Comparison of ENCODE assay signal across 35 mouse cellular contexts in the genomic region with DNA sequence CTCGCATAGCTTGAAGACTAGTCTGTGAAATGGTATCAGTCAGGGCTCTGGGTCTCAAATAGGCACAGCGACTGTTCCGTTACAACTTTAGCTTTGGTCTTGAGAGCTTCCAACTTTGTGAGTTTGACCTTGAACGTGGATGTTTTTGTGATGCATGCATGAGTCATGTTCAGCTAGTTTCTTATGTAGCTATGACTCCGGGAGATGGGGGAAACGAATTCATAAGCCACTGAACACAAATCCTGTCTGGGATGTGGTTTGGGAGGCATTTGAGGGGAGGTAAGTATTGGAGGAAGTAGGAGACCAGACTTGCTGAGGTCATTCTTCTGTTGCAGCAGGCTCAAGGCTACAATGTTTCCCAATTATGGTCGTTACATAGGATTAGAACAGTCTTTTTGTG. TPM values are rescaled to one million over a fixed set of nuclear protein-coding genes. Genes with fewer than 3 reads are reported as not detected.
DNase-seq lines count a peak whose midpoint lies in the region; ATAC-seq and TF ChIP-seq lines count a peak whose summit lies in the region.
"Had no signal": no experiment of that assay in that cellular context is flagged by ENCODE, and none has a peak within 500 bp of the region (broad histone marks: within the 10 kb centered on the region; RNA-seq: fewer than 3 reads in every experiment).

No protein-coding gene starts in this region.

- H3K9me3 ChIP-seq in stomach, postnatal 0 days (ENCODE audit: control insufficient read depth, low read length), result no peaks in the 10 kb centered on the region
- H3K9me3 ChIP-seq: embryonic facial prominence, embryonic 10.5 days; embryonic facial prominence, embryonic 15.5 days; forebrain, embryonic 10.5 days; forebrain, embryonic 15.5 days; G1E; hindbrain, embryonic 10.5 days; hindbrain, embryonic 15.5 days; limb, embryonic 10.5 days; limb, embryonic 15.5 days; liver, embryonic 13.5 days; megakaryocyte, embryonic 14.5 days; midbrain, embryonic 12.5 days; neural tube, embryonic 13.5 days had no signal

- H3K36me3 ChIP-seq in stomach, postnatal 0 days (ENCODE audit: control insufficient read depth, insufficient read depth, low read length), result no peaks in the 10 kb centered on the region
- H3K36me3 ChIP-seq: embryonic facial prominence, embryonic 10.5 days; embryonic facial prominence, embryonic 15.5 days; forebrain, embryonic 10.5 days; forebrain, embryonic 15.5 days; G1E; hindbrain, embryonic 10.5 days; hindbrain, embryonic 15.5 days; limb, embryonic 10.5 days; limb, embryonic 15.5 days; liver, embryonic 13.5 days; midbrain, embryonic 12.5 days; neural tube, embryonic 13.5 days had no signal

- no peak overlapping the region for H3K4me3 ChIP-seq in stomach, postnatal 0 days (ENCODE audit: low read depth, low read length)
- H3K4me3 ChIP-seq: embryonic facial prominence, embryonic 10.5 days; embryonic facial prominence, embryonic 15.5 days; forebrain, embryonic 10.5 days; forebrain, embryonic 15.5 days; gastrocnemius, adult 2 months; hindbrain, embryonic 10.5 days; hindbrain, embryonic 15.5 days; limb, embryonic 10.5 days; limb, embryonic 15.5 days; liver, embryonic 13.5 days; megakaryocyte, embryonic 14.5 days; midbrain, embryonic 12.5 days; neural tube, embryonic 13.5 days had no signal

- H3K4me2 ChIP-seq in stomach, postnatal 0 days (replicated peaks; ENCODE audit: low read depth), result no peak overlapping the region
- H3K4me2 ChIP-seq: embryonic facial prominence, embryonic 15.5 days; forebrain, embryonic 15.5 days; hindbrain, embryonic 15.5 days; limb, embryonic 15.5 days; liver, embryonic 13.5 days; midbrain, embryonic 12.5 days; neural tube, embryonic 13.5 days had no signal

- no peak overlapping the region for H3K9ac ChIP-seq in stomach, postnatal 0 days (ENCODE audit: low read length)
- H3K9ac ChIP-seq: embryonic facial prominence, embryonic 15.5 days; forebrain, embryonic 15.5 days; hindbrain, embryonic 15.5 days; limb, embryonic 15.5 days; liver, embryonic 13.5 days; midbrain, embryonic 12.5 days; neural tube, embryonic 13.5 days had no signal

- no peak for TF ChIP-seq EP300 in stomach, postnatal 0 days (optimal IDR thresholded peaks at IDR 0.05)

- WGBS in stomach, postnatal 0 days, result 69% methylated on average over 7 of the region's 7 CpGs

- peak; percentile 76 for ATAC-seq in Patski
- no peak for ATAC-seq in stomach, postnatal 0 days (ENCODE audit: low FRiP score, low TSS enrichment)
- ATAC-seq: forebrain, embryonic 15.5 days; inflammation-experienced regulatory T-cells, adult 6 months; lung, postnatal 0 days had no signal

- peak; percentile 25 for DNase-seq in adrenal gland, postnatal 10 days
- DNase-seq in adrenal gland, adult 8-10 months, result no peak
- DNase-seq in 3T3-L1 (ENCODE audit: low read depth, low spot score) (peak; percentile 70), Patski (ENCODE audit: low read depth, low spot score) (peak; percentile 68)
- peak; percentile 9 for DNase-seq in stomach, postnatal 0 days (ENCODE audit: low spot score)
- DNase-seq in gastrocnemius, adult 8-10 months (ENCODE audit: low spot score in 2 of 2), result no peak
- DNase-seq in cerebellum, postnatal 14 days, result no peak
- DNase-seq: cerebellum, adult 2 months; cerebellum, postnatal 25 days; gastrocnemius, adult 2 months; heart, postnatal 14 days; kidney, adult 2 months; kidney, postnatal 4 days; layer of hippocampus, postnatal 36 days; liver, embryonic 13.5 days; lung, adult 18-20 months; lung, postnatal 4 days; thymus, adult 18-20 months; thymus, postnatal 25 days had no signal

- TF ChIP-seq CTCF in Patski (IDR thresholded peaks at IDR 0.05), result no peak
- TF ChIP-seq CTCF in stomach, postnatal 0 days (IDR thresholded peaks at IDR 0.05; ENCODE audit: low read depth), result no peak

- POLR2A ChIA-PET in Patski (lab: Charles Lee), result interaction anchor here (0.8 kb wide), 1 partner anchor 32 kb away, joined by 4 read pairs; no protein-coding TSS in a partner anchor

- CTCF ChIA-PET in Patski (lab: Charles Lee), result interaction anchor here (1.0 to 1.2 kb wide), 2 partner anchors 10 to 11 kb away, joined by 3 read pairs; no protein-coding TSS in a partner anchor

- in situ Hi-C loops in Patski (cut with MboI; ENCODE audit: low pct_unique_long_range_greater_than_20kb), result no loop called here

- no peaks in the 10 kb centered on the region for H3K4me1 ChIP-seq in stomach, postnatal 0 days (replicated peaks; ENCODE audit: control insufficient read depth, insufficient read depth)
- H3K4me1 ChIP-seq: liver, embryonic 13.5 days; megakaryocyte, embryonic 14.5 days had no signal

- H3K27me3 ChIP-seq in Patski, result no peaks in the 10 kb centered on the region
- no peaks in the 10 kb centered on the region for H3K27me3 ChIP-seq in stomach, postnatal 0 days (ENCODE audit: control insufficient read depth, insufficient read depth, low read length)
- H3K27me3 ChIP-seq: embryonic facial prominence, embryonic 15.5 days; forebrain, embryonic 15.5 days; hindbrain, embryonic 15.5 days; midbrain, embryonic 12.5 days; neural tube, embryonic 13.5 days had no signal

- no peak overlapping the region for H3K27ac ChIP-seq in stomach, postnatal 0 days (replicated peaks)
- H3K27ac ChIP-seq: embryonic facial prominence, embryonic 10.5 days; embryonic facial prominence, embryonic 15.5 days; forebrain, embryonic 10.5 days; forebrain, embryonic 15.5 days; gastrocnemius, adult 2 months; hindbrain, embryonic 10.5 days; hindbrain, embryonic 15.5 days; kidney, postnatal 0 days; limb, embryonic 10.5 days; limb, embryonic 15.5 days; liver, embryonic 13.5 days; midbrain, embryonic 12.5 days; neural tube, embryonic 13.5 days had no signal

RNA-seq across cellular contexts. Expression of gene Mettl24, which starts 7.2 kb away (rescaled TPM):
- total RNA-seq in adrenal gland, postnatal 10 days (2021), result 1 to 10 TPM; 5.7 to 7.2 TPM
- 10 to 100 TPM in 1 of 4 experiments, 1 to 10 TPM in 3; 6.7 to 10.4 (median 8.5) TPM for total RNA-seq in adrenal gland, adult 8-10 months (2022)
- polyA plus RNA-seq in Patski (2021), result not detected
- 1.9 and 2.2 TPM in 2 replicates for polyA plus RNA-seq in stomach, postnatal 0 days (2015; fragmentation: Nextera tagmentation; extraction: Ambion mirVana)
- total RNA-seq in gastrocnemius, adult 8-10 months (2022), result 1 to 10 TPM in 1 of 4 experiments, under 1 TPM in 3; 0.53 to 1.3 (median 0.60) TPM
- total RNA-seq: G1E; midbrain, postnatal 0 days had no signal
- polyA plus RNA-seq: G1E; inflammation-experienced regulatory T-cells, adult 6 months had no signal

RNA-seq across cellular contexts. Expression of gene Ddo, which starts 46.1 kb away (rescaled TPM):
- total RNA-seq in adrenal gland, postnatal 10 days (2021), result 10 to 100 TPM; 25.3 to 36.5 TPM
- total RNA-seq in adrenal gland, adult 8-10 months (2022), result 1 to 10 TPM; 3.7 to 9.9 (median 6.3) TPM
- 4.8 TPM for polyA plus RNA-seq in Patski (2021)
- polyA plus RNA-seq in stomach, postnatal 0 days (2015; fragmentation: Nextera tagmentation; extraction: Ambion mirVana), result 2.8 TPM in 2 replicates
- 10 to 100 TPM; 18.4 to 26.4 (median 23.0) TPM for total RNA-seq in gastrocnemius, adult 8-10 months (2022)
- polyA plus RNA-seq: G1E; inflammation-experienced regulatory T-cells, adult 6 months; liver, embryonic 13.5 days had no signal

Comparison
In these comparisons a context has a peak if more than half of its experiments do, and no peak if none do; other contexts are left out.
1. DNase-seq: peak in adrenal gland, postnatal 10 days (single experiment), 3T3-L1 (single experiment), Patski (single experiment) and stomach, postnatal 0 days (single experiment); none in adrenal gland, adult 8-10 months (single experiment), gastrocnemius, adult 8-10 months (0 of 2) and cerebellum, postnatal 14 days (0 of 2).